Mouse (Mus musculus) heart, embryonic 16.5 days (tissue): ENCODE results near the gene Rnf123. TPM values are rescaled to one million over a fixed set of nuclear protein-coding genes. Genes with fewer than 3 reads are reported as not detected.
A peak's percentile ranks its signal among the peaks of the same experiment; 100 is the strongest.

Experiments
- ATAC-seq: fragments of 200-750 bp; cut with Nextera tagmentation; replicated peaks from 2 replicates; pipeline ENCODE4 v1.8.0; 2017; ENCODE audit warnings: moderate number of reproducible peaks; ENCODE audit not compliant: insufficient read depth, low FRiP score; ENCODE audit errors: extremely low read depth
- H3K27ac ChIP-seq: fragments of 300-500 bp; sonication (generic); 2 replicates; pipeline ENCODE4 v1.5.1; 2014; ENCODE audit warnings: mild to moderate bottlenecking, low read length, control low read depth, moderate library complexity
- H3K27me3 ChIP-seq: fragments of 300-500 bp; sonication (generic); 2 replicates; pipeline ENCODE4 v1.6.1; 2014; ENCODE audit warnings: low read length, mixed read lengths; ENCODE audit not compliant: control insufficient read depth, insufficient read depth
- H3K36me3 ChIP-seq: fragments of 300-500 bp; sonication (generic); 2 replicates; pipeline ENCODE4 v1.6.1; 2014; ENCODE audit not compliant: control insufficient read depth, insufficient read depth
- H3K4me1 ChIP-seq: fragments of 300-500 bp; sonication (generic); 2 replicates; pipeline ENCODE4 v1.6.1; 2014; ENCODE audit warnings: low read length, mixed read lengths; ENCODE audit not compliant: control insufficient read depth, insufficient read depth
- H3K4me2 ChIP-seq: fragments of 300-500 bp; sonication (generic); 2 replicates; pipeline ENCODE4 v1.6.1; 2014; ENCODE audit warnings: low read depth, mild to moderate bottlenecking, control low read depth, low read length
- H3K4me3 ChIP-seq: fragments of 300-500 bp; sonication (generic); 2 replicates; pipeline ENCODE4 v1.5.1; 2014; ENCODE audit warnings: mild to moderate bottlenecking, control low read depth, low read length
- H3K9ac ChIP-seq: fragments of 300-500 bp; sonication (generic); 2 replicates; pipeline ENCODE4 v1.6.1; 2014; ENCODE audit warnings: low read length, control low read depth
- H3K9me3 ChIP-seq: fragments of 300-500 bp; sonication (generic); replicated peaks from 2 replicates; pipeline ENCODE4 v1.6.1; 2016; ENCODE audit warnings: low read length; ENCODE audit not compliant: control insufficient read depth
- WGBS: fragments of 180-500 bp; shearing (Covaris S2); extraction: QIAGEN DNeasy Blood & Tissue Kit; methylation state at CpG from one replicate; pipeline ENCODE4 v1.1.7; 2014; 5-methylcytosine and 5-hydroxymethylcytosine counted together
- polyA plus RNA-seq: library from polyadenylated mRNA; unstranded; fragments of >200 nt; fragmentation: Nextera tagmentation; extraction: Ambion mirVana; gene quantifications from 2 replicates; pipeline ENCODE4 v1.2.1, GENCODE M21; 2015

The Rnf123 gene
- polyA plus RNA-seq, 1 experiment from 2014 or later: 31.3 TPM

DNA sequence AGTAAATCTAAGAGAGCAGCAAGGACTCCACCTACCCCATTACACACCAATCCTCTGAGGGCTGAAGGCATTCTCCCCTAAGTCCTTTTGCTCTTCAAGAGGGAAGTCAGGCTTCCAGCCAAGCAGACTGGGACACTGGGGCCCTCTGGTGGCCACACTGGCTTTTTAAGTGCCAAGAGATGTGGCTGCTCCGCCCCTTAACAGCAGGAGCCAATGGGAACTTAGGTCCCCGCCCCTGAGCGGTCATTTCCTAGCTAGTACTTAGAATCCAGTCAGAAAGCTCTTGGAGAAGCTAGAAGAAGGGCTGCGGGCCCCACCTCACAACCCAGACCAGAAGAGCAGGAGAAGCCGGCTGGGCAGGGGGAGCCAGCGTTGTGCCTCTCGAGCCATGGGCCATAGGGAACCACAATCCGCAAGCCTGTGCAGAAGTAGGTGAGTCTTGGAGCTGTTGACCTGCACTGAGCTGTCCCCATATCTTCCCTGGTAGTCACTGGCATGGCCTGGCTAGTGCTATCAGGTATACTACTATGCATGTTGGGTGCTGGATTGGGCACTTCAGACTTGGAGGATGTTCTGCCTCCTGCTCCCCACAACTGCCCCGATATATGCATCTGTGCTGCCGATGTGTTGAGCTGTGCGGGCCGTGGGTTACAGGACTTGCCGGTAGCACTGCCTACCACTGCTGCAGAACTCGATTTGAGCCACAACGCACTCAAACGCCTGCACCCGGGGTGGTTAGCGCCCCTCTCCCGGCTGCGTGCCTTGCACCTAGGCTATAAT, 30.1 kb downstream of the Rnf123 start, which contains the start of gene Amigo3:
Gene Amigo3, plus strand, starts transcription at position 275 of the 780 bp plus-strand sequence.
- 51% methylated on average over 20 of the region's 20 CpGs for WGBS
- H3K36me3 ChIP-seq: peaks cover 21% of the 10 kb centered on the region
- peak within 1 kb of the TSS; percentile 34 for H3K4me3 ChIP-seq
- no peaks in the 10 kb centered on the region for H3K27me3 ChIP-seq
- H3K9ac ChIP-seq: peak within 1 kb of the TSS; percentile 44
- H3K4me1 ChIP-seq: peaks cover 24% of the 10 kb centered on the region
- no peaks in the 10 kb centered on the region for H3K9me3 ChIP-seq
- peak within 1 kb of the TSS; percentile 59 for H3K4me2 ChIP-seq
- ATAC-seq: peak; percentile 61
- H3K27ac ChIP-seq: peak within 1 kb of the TSS; percentile 58

- H3K36me3 ChIP-seq: peaks cover 17% of the 10 kb centered on the region
- H3K4me3 ChIP-seq: no peak overlapping the region
- no peak overlapping the region for H3K4me2 ChIP-seq
- H3K4me1 ChIP-seq: peaks cover 30% of the 10 kb centered on the region
- 72% methylated on average over 7 of the region's 7 CpGs for WGBS
- H3K9ac ChIP-seq: peak overlapping the region; percentile 44; the same call in 1 of the 2 replicates
- no peaks in the 10 kb centered on the region for H3K27me3 ChIP-seq
- H3K27ac ChIP-seq: peak overlapping the region; percentile 58
- no peak for ATAC-seq
- H3K9me3 ChIP-seq: no peaks in the 10 kb centered on the region
Observed at GRCm38 (mm10) chr9:108052411-108052810, 30.7 kb downstream of the Rnf123 start.

DNA sequence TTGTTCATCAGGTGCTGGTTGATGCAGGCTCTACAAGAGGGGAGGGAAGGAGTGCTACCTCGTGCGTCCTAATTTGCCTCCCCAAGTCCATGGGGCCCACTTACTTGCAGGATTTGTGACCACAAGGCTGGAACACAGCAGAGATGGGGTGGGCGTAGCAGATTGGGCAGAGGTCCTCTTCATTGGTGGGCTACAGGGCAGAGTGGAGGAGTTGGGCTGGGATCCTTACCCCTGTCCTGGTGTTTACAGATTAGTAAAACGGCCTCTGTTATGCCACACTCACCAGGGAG, 31.3 kb downstream of the Rnf123 start:
- H3K9me3 ChIP-seq: no peaks in the 10 kb centered on the region
- no peaks in the 10 kb centered on the region for H3K27me3 ChIP-seq
- H3K27ac ChIP-seq: no peak overlapping the region
- no peak overlapping the region for H3K4me3 ChIP-seq
- H3K4me1 ChIP-seq: peaks cover 30% of the 10 kb centered on the region
- H3K9ac ChIP-seq: no peak overlapping the region
- 82% methylated on average over 4 of the region's 4 CpGs for WGBS
- H3K4me2 ChIP-seq: no peak overlapping the region
- ATAC-seq: no peak
- H3K36me3 ChIP-seq: peaks cover 17% of the 10 kb centered on the region

- no peak for ATAC-seq
Observed at GRCm38 (mm10) chr9:108051184-108051930, 31.8 kb downstream of the Rnf123 start.

GRCm38 (mm10) chr9:108049561-108050251, 33.4 kb downstream of the Rnf123 start:
- no peaks in the 10 kb centered on the region for H3K27me3 ChIP-seq
- 37% methylated on average over 15 of the region's 15 CpGs for WGBS
- peak overlapping the region; percentile 64 for H3K4me3 ChIP-seq
- peak overlapping the region; percentile 84 for H3K9ac ChIP-seq
- peaks cover 27% of the 10 kb centered on the region for H3K36me3 ChIP-seq
- peaks cover 30% of the 10 kb centered on the region for H3K4me1 ChIP-seq
- no peaks in the 10 kb centered on the region for H3K9me3 ChIP-seq
- peak overlapping the region; percentile 50 for H3K27ac ChIP-seq
- no peak for ATAC-seq
- peak overlapping the region; percentile 76 for H3K4me2 ChIP-seq

More at GRCm38 (mm10) chr9:108051184-108051930, 31.8 kb downstream of the Rnf123 start:
- H3K36me3 ChIP-seq: peaks cover 18% of the 10 kb centered on the region
- 87% methylated on average over 15 of the region's 15 CpGs for WGBS
- no peak overlapping the region for H3K4me2 ChIP-seq
- no peak overlapping the region for H3K27ac ChIP-seq
- H3K4me1 ChIP-seq: peaks cover 30% of the 10 kb centered on the region
- no peaks in the 10 kb centered on the region for H3K9me3 ChIP-seq
- no peak overlapping the region for H3K4me3 ChIP-seq
- H3K27me3 ChIP-seq: no peaks in the 10 kb centered on the region
- no peak overlapping the region for H3K9ac ChIP-seq

- Histone ChIP-seq H3K27me3 (no peaks in the 10 kb centered on the region), H3K4me3 (peak within 1 kb of the TSS; percentile 64), H3K9me3 (no peaks in the 10 kb centered on the region), H3K4me2 (peak within 1 kb of the TSS; percentile 82), H3K36me3 (peaks cover 27% of the 10 kb centered on the region), H3K9ac (peak within 1 kb of the TSS; percentile 84), H3K27ac (peak within 1 kb of the TSS; percentile 65), H3K4me1 (peaks cover 30% of the 10 kb centered on the region)
- peak; percentile 93 for ATAC-seq
- WGBS: 0% methylated on average over 39 of the region's 39 CpGs
Observed at GRCm38 (mm10) chr9:108049016-108049455, 34.1 kb downstream of the Rnf123 start, which contains the start of gene Gmppb. Gene Gmppb (plus strand): TSS chr9:108049242.

- peak; percentile 1; the same call in 1 of the 2 replicates for ATAC-seq
- Histone ChIP-seq H3K36me3 (peaks cover 29% of the 10 kb centered on the region), H3K4me2 (peak overlapping the region; percentile 82), H3K27ac (peak overlapping the region; percentile 65), H3K9me3 (no peaks in the 10 kb centered on the region), H3K27me3 (no peaks in the 10 kb centered on the region), H3K4me3 (peak overlapping the region; percentile 64), H3K9ac (peak overlapping the region; percentile 63), H3K4me1 (peaks cover 29% of the 10 kb centered on the region)
- WGBS: under 1% methylated on average over 19 of the region's 19 CpGs
Observed at GRCm38 (mm10) chr9:108048566-108048955, 34.6 kb downstream of the Rnf123 start.

GRCm38 (mm10) chr9:108047601-108048565, 35.3 kb downstream of the Rnf123 start:
- H3K27ac ChIP-seq: peak overlapping the region; percentile 65
- no peak for ATAC-seq
- H3K36me3 ChIP-seq: peaks cover 33% of the 10 kb centered on the region
- H3K9ac ChIP-seq: peak overlapping the region; percentile 63
- no peaks in the 10 kb centered on the region for H3K9me3 ChIP-seq
- WGBS: 35% methylated on average over 17 of the region's 17 CpGs
- peak overlapping the region; percentile 82 for H3K4me2 ChIP-seq
- peaks cover 22% of the 10 kb centered on the region for H3K4me1 ChIP-seq
- no peaks in the 10 kb centered on the region for H3K27me3 ChIP-seq
- H3K4me3 ChIP-seq: peak overlapping the region; percentile 64
